Mouse (Mus musculus): ENCODE measurements at regions not wholly inside any gene's neighbourhood (a gene's known extent, or its start where the extent isn't known, plus 50 kb on each side); places are given as distances from the start of the nearest gene placed in this dataset.

DNA sequence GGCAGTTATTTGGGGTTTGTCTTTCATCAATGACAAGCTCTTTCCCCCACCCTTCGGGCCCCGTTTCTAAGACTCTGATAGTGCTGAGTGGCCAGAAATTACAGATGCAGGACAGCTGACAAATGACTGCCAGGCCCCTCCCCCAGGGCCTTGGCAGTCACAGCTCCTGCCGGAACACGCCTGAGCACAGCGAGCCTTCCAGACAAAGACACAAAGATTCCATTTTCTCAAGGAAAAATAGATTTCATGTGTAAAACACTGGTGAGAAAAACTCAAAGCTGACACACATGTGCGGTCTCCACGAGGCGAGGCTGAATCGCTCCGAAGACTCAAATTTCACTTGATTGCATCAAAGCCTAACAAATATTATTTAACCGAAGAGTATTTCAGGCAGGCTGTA, 247.6 kb downstream of the Ptprc start:
- peak; percentile 28 for DNase-seq (ENCODE audit: low spot score)

DNA sequence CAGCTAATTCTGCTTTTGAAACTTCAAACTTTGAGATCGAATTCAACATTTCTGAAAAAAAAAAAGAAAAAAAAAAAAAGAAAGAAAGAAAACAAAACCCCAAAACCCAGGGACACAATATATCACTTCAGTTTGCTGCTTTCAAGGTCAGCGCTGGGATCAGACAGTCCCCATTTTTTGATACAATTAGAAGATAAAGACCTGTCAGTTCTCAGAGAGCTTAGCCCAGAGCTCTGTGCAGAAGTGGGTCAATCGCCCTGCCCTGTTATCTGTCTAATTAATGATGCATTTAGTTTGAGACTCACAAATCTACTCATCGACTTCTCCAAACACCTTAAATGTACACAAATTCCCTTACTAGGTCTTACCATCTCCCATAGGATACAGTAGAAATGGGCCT, 249.2 kb downstream of the Ptprc start:
- DNase-seq (ENCODE audit: low spot score): no peak

DNA sequence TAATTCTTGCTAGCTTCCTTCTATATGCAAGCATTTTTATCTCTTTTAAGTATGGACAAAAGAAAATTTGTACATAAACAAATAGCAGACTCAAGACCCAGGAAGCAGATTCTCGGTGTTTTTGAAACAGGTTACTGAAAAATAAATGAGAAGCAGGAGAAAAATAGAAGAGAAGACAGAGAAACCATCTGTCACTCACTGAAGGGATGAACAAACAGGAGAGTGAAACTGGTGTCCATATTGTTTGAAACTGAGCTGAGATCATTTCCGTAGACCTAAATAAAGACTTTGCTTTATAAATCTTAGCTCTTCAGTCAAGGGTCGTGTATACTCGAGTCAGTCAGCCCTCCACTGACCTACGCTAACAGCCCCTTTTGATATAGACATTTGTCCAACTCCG, 251.4 kb downstream of the Ptprc start:
- no peak for DNase-seq (ENCODE audit: low spot score)

DNA sequence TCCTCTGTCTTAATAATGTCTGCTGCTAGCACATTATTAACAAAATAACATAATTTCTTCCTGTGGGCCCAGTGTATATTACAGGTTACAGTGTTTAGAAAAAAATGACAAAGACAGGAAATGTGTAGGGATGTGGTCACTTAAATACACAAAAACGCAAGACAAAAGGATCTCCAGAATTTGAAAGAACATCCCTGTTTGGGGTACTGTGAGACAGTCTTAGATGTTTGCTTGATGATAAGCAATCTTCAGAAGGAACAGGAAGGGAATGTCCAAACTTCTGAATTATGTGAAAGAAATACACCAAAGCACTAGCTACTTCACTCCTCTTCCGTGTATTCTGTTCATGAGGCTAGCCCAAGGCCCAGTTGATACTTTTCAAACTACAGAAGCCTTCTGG, 251.8 kb downstream of the Ptprc start:
- no peak for DNase-seq (ENCODE audit: low spot score)

DNA sequence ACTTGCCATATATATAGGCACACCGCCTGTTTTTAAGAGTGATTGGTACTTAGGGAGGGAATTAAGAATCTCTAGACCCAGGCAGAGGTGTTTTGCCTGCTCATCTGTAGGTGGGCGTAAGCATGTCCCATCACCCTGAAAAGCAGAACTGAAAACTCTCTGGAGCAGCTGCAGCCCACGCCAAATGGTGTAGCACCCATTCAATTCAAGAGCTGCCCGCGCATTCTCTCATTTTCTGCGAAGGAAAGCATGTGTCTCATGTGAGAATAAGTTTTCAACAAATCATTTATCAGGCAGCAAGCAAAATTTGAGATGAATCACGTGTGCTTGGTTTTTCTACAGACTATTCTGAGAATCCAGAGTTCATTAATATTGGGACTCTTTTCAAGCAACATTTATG, 252.7 kb downstream of the Ptprc start:
- DNase-seq (ENCODE audit: low spot score): no peak

DNA sequence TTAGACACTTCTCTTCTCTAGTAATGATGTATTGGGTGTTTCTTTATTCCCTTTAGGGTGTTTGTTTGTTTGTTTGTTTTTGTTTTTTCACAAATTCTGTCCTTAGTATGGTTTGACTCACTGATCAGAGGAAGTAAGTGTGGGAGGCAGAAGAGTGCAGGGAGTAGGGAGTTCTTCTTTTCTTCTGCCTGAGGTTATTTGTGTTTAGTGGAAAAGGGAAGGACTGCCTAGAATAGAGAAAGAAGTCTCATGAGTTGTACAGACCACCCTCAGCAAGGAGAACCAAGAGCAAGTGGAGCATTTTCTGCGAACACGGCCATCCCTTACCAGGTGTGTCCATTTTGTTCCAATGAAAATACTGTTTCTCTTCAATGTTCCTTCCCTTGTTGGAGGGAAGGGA, 253.9 kb downstream of the Ptprc start:
- DNase-seq (ENCODE audit: low spot score): no peak

DNA sequence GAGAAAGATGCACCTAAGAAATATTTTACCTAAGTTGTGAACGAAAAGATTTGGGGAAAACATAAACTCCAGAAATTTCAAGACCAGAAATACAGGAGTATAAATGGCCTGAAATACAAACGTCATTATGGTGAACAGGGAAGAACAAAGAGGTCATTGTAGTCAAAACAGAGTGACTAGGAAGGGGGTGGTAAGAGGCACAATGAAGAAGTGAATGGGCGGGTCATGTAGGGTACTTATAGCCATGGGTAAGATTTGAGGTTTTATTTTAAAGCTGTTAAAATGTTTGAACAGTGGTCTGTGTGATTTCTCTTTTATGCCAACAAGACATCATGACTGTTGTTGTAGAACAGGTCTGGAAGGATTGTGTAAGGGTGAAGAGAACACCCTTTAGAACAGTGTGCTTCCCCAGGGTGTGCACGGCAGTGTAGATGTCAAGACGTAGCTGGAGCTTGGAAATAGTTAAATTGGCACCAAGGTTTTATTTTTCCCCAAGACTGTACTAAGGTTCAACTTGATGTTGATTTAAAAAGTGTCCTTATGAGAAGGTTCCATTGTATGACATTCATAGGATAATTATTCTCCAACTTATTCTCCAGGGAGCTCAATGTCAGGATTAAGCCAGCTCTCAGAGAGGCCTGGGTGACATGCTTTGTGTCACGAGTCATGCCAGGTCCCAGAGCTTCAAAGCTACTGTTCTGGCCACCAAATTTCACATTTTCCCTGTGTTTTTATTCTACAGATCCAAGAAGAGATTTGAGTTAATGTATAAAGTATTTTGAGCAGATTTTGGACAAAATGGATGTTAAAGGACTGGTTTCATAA, 255.6 kb downstream of the Ptprc start:
- no peak for DNase-seq (ENCODE audit: low spot score)

DNA sequence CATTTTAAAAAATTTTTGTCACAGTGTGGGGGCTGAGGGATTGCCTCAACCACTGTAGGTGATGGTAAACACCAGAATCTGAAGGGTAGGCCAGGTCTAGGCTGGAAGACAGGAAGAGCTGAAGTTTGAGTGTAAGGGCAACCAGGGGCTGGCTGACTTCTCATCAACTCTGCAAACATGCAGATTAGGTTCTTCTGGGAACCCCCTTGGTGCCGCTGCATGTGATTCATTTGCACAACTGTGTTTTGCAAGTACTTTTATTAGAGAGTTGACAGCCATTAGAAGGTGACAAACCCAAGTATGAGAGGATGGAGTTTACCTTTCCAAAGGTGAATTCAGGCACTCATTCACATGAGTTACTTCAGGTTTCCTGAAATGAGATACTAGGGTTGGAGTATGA, 258.1 kb downstream of the Ptprc start:
- no peak for DNase-seq (ENCODE audit: low spot score)

DNA sequence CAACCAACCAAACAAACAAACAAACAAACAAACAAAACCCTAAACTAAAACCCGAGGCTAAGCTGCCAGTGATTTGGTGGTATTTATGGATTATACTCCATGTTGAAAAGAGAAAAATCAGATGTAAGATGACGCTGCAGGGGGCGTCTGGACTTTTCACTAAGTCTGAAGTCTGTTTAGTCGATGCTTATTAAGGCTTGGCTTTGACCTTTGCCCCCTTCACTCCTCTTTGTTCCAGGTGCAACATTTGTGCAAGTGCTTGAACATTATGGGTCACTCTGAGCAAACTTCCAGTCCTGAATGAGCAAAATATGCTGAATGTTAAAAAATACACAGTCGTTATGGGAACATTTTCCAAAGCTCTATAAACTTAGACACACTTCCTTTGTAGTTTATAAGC, 268.6 kb downstream of the Ptprc start:
- no peak for DNase-seq (ENCODE audit: low spot score)

DNA sequence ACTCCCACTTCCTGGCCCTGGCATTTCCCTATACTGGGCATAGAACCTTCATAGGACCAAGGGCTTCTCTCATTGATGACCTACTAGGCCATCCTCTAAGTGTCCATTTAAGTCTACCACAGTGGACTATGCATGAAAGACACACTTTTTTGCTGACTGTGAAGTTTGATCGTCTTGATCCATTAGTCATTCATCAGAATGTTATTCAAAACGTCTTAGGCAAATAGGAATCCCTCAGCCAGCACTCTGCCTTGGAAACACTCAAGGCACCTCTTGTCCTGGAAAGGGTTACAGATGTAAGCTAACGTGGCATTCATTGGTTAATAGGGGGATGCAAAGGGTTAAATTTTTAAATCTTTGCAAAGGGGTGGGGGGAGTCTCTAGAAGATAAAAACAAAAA, 269.0 kb downstream of the Ptprc start:
- DNase-seq (ENCODE audit: low spot score): no peak

DNA sequence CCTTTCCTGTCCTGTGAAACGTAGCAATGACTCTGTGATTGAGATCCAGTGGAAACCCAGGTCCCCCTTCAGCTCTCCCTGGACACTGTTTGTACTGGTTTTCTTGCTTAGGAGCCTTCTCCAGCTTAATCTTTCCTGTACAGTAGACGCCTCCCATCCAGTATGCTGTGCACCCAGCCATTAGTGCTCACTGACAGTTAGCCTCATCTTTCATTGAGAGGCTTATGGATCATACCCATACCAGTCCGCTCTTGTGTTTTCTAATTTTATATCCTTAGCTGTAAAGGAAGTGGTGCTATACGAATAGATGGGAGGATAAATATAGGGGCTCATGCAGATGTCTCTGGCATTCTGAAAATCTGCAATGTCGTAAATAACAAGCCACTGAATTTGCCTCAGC, 269.9 kb downstream of the Ptprc start:
- no peak for DNase-seq (ENCODE audit: low spot score)

DNA sequence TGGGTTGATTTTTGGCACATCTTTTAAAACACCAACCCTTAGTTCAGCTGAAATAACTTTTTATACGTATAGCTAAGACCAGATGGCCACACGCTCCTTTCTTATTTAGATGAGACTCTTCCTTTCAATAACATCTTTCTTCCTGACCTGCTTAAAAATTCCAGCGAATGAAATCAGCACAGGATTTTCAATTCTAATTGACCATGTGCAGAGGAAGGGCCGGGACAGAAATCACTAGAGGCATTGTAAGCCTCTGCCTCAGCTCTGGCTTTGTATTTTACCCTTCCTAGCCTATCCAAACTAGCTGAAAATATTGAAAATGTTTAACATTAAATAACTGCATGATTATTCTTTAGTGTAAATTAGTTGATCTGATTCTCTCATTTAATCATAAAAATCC, 272.2 kb downstream of the Ptprc start:
- DNase-seq (ENCODE audit: low spot score): no peak

DNA sequence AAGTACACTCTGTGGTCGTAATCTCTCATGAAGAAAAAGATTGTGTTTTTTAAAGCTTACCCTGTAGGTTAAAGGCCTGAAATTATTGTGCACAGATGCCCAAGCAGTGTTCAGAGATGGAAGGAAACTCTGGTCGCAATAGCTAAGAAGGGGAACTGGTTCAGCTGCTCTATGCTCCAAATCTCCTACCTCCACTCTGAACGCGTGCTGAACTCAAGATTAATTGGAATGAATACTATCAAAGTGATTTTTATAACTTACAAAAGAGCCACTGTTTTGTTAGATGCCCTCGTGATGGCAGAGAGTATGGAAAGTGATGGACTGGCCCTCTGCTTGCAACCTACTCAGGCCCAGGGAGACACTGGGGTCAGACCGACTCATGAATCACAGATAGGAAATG, 272.6 kb downstream of the Ptprc start:
- DNase-seq (ENCODE audit: low spot score): no peak

DNA sequence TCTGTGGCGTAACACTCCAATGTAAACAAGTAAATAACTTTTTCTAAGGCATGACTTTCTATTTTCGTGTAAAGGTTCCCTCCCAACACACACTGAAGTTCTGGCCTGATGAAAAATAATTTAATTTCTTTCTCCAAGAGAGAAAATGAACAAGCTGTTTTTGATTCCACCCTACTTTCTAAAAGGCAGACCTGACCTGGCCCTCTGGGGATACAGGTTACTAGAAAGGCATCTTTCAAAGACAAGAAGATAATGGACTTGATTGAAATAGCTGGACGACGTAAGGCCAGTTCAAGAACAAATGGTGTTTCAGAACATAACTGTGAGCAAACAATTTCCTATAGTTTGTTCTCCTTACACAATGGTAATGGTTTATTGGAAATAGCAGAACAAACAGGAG, 273.5 kb downstream of the Ptprc start:
- no peak for DNase-seq (ENCODE audit: low spot score)

DNA sequence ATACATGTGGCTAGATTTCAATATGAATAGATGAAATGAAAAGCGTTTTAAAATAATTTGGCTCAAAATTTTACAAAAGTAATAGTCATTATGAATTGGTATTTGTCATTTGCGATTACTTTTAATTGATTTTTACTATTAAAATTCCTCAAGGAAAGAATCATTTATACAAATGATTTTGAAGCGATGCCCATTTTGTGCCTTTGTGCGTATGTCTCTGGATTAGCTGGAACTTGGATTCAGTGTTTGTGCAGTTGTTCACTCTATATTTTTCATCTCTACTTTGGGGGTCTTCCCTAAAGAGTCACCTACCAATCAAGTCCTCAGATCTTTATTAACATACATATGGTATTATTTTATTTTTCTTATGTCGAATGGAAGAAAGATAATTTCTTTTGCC, 274.3 kb downstream of the Ptprc start:
- no peak for DNase-seq (ENCODE audit: low spot score)

DNA sequence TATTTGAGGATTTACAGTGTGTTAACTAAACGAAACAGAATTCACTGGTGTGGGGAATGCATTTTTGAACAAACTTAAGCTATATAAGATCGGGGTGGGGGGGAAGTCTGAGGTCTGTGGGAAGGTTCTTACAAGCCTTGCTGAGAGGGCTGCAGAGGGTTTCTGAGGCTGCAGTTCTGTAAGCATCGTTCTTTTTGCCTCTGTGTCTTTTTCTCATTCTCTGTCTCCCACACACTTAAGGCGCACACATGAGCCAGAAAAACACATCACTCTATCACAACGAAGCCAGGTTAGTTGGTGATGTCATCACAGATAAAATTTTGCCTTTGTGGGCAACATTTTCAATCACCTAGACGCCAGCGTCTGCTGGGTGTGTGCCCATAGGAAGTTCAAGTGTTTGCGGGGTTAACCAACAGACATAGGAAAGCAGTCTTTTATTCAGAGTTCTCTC, 274.9 kb downstream of the Ptprc start:
- DNase-seq (ENCODE audit: low spot score): no peak

DNA sequence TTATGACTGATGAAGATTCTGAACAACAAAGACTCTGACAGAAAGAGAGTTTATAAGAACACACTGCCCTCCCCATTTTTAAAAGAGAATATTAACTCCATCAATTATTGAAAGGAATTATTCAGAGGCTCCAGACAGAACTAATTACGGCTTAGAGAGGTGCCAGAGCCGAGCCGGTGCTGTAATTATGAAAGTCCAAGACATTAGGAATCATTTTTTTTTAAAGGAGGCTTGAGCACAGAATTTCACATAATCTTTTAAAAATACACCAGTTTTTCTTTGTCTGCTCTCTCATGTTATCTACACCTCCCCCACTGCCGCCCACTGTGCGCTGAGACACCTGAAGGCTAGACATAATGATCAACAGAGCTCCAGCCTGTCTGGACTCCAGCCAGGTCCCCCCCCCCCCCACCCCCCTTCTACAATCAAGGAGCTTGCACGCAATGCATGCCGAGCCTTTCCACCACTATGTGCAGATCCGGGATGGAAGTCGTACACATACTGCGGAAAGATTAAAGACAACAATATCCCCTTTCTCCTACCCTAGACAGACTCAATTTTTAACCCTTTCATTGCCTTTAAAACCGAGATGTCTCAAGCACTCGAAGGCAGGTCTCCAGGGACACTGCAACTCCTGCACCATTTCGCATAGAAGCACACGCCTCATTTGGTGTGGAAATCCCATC, 275.4 kb downstream of the Ptprc start:
- peak; percentile 21 for DNase-seq (ENCODE audit: low spot score)

DNA sequence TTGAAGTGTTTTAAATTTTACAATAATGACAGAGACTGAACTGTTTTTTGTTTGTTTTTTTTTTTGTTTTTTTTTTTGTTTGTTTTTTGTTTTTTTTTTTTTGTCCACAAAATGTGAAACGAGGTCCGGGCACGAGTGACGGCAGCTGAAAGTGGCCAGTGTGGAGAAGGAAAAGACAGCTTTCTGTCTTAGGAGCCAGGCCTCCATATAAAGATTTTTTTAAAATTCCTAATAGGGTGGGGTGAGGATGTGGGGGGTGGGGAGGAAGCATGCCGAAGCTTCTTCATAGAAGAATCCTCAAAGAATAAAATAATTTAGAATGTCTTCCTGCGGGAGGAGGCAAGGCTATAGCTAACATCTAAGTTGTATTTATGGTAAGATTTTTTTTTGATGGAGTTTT, 276.2 kb downstream of the Ptprc start:
- no peak for DNase-seq (ENCODE audit: low spot score)

DNA sequence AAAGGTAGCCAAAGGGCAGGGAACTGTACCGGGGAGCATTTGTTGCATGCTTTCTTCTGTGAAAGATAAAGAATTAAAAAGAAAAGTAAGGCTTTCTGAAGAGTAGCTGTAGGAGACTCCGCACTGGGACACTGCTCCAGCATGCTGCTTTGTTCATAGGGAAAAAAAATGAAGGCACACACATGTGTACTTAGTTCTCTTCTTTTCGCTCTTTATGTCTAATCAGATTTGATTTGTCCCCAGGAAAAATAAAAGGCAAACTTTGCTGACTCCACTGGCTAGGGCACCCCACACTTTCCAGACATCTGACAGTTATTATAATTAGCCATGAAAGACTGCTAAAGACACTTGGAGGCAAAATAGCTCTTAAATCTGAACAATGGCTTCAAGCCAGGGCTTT, 276.6 kb downstream of the Ptprc start:
- DNase-seq (ENCODE audit: low spot score): no peak

DNA sequence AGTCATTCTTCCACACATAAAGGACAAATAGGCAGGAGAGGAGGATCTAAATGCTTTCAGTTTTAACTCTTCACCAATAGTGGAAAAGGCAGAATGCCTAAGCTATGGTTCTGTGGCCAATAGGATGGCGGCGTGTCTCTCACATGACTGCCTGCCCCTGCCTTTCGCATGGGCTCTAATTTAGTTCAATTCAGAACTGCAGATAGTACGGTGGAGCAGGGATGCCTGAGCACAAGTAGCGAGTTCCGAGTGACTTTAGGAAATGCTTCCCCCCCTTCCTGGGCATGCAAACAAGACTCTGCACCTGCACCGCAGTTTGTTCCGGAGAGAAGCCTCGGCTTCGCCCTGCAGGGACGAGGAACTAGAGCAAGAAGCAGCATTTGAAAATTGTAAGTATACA, 277.1 kb downstream of the Ptprc start:
- DNase-seq (ENCODE audit: low spot score): peak; percentile 62

DNA sequence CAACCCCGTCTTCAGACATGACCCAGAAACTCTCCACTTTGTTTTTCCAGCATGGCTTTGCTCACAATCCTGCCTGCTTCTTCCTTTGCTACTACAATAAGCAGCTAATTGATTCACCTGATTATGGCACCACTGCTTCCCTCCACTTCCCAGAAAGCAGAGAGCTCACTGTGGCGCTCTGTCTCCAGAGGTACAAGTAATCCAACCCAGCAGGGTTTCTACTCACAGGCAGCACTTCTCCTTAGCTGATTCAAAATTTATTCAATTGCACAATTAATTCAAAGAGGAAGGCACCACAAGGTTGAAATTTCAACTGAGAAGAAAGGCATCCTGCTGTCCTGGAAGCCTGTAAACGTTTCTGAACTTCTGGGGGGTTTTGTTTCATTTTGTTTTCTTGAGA, 293.9 kb downstream of the Ptprc start:
- no peak for DNase-seq (ENCODE audit: low spot score)

DNA sequence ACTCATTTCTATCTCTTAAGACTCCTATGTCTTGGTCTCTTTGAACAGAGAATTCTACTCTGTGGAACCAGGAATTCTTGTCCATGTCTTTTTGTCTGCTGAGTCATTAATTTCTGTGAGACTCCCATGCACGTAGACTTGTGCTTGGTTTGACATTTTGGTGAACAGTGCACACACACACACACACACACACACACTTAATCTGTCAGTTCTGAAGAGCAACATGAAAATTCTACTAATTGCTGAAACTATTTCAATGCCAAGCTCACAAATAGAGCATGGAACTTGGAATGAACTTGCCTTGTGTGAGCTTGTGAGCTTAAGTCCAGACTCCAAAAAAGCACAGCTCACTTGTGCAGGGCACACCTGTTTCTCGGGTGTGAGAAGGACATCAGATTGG, 301.1 kb downstream of the Ptprc start:
- no peak for DNase-seq (ENCODE audit: low spot score)

DNA sequence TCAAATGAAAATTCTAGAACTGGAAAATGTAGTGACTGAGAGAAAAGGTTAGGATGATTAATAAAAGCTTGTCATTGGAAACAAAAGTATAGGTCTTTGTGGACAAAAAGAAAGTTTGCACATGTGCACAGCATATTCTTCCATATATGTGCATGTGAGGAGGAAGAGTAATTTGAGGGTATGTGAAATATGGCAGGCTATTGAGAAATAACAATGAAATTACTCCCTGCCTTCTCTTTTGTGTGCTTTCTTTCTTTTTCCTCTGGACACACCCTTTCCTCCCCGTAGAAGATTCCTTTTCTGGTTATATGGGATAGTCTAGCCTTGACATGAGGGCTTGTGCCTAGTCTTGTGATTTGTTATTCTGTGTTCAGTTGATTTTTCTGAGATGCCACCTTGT, 301.9 kb downstream of the Ptprc start:
- no peak for DNase-seq (ENCODE audit: low spot score)

DNA sequence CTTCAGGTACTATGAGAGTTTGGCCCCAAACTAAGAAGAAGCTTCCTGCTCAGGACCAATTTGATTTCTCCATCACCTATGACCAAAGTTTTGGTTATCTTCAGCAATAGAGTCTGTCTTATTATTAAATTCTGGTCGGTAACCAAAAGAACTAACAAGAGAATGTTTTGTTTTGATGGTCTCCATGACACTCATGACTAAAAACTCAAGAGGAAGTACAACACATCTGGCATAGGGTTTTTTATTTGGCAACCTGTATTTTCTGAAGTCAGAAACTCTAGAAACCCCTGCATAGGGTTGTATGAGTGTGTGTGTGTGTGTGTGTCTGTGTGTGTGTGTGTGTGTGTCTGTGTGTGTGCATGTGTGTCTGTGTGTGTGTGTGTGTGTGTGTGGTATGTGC, 310.5 kb downstream of the Ptprc start:
- no peak for DNase-seq (ENCODE audit: low spot score)

Measured in urinary bladder, postnatal 25 days (tissue).